Mouse (Mus musculus): Measurements from ENCODE around the gene Tmx1. TPM values are rescaled to one million over a fixed set of nuclear protein-coding genes. Genes with fewer than 3 reads are reported as not detected.

The Tmx1 gene
- polyA plus RNA-seq, 1 experiment from 2014 or later, result 108 TPM

GRCm38 (mm10) chr12:70476884-70477576, 24.1 kb downstream of the Tmx1 start:
- H3K4me2 ChIP-seq (replicated peaks), result no peak overlapping the region
- H3K27ac ChIP-seq, result no peak overlapping the region
- no peaks in the 10 kb centered on the region for H3K4me1 ChIP-seq (replicated peaks; ENCODE audit: control insufficient read depth, insufficient read depth, low read length)
- 84% methylated on average over 16 of the region's 16 CpGs for WGBS
- no peak for ATAC-seq (ENCODE audit: low FRiP score)
- H3K4me3 ChIP-seq (replicated peaks; ENCODE audit: low read length), result no peak overlapping the region
- no peak for DNase-seq (ENCODE audit: low spot score)
- no peaks in the 10 kb centered on the region for H3K27me3 ChIP-seq (ENCODE audit: control insufficient read depth, insufficient read depth, low read length)
- H3K36me3 ChIP-seq (replicated peaks; ENCODE audit: control insufficient read depth, insufficient read depth), result no peaks in the 10 kb centered on the region
- no peak overlapping the region for H3K9ac ChIP-seq
- H3K9me3 ChIP-seq (ENCODE audit: control insufficient read depth, low read length), result no peaks in the 10 kb centered on the region

GRCm38 (mm10) chr12:70477593-70478287, 24.8 kb downstream of the Tmx1 start:
- Histone ChIP-seq H3K4me2 (replicated peaks) (no peak overlapping the region), H3K9me3 (ENCODE audit: control insufficient read depth, low read length) (no peaks in the 10 kb centered on the region), H3K4me1 (replicated peaks; ENCODE audit: control insufficient read depth, insufficient read depth, low read length) (no peaks in the 10 kb centered on the region), H3K27ac (no peak overlapping the region), H3K36me3 (replicated peaks; ENCODE audit: control insufficient read depth, insufficient read depth) (no peaks in the 10 kb centered on the region), H3K9ac (no peak overlapping the region), H3K4me3 (replicated peaks; ENCODE audit: low read length) (no peak overlapping the region), H3K27me3 (ENCODE audit: control insufficient read depth, insufficient read depth, low read length) (no peaks in the 10 kb centered on the region)
- 77% methylated on average over 16 of the region's 16 CpGs for WGBS
- DNase-seq (ENCODE audit: low spot score) (no peak), ATAC-seq (ENCODE audit: low FRiP score) (no peak)

- Histone ChIP-seq H3K9ac (no peak overlapping the region), H3K4me3 (replicated peaks; ENCODE audit: low read length) (no peak overlapping the region), H3K4me1 (replicated peaks; ENCODE audit: control insufficient read depth, insufficient read depth, low read length) (no peaks in the 10 kb centered on the region), H3K27ac (no peak overlapping the region), H3K9me3 (ENCODE audit: control insufficient read depth, low read length) (no peaks in the 10 kb centered on the region), H3K27me3 (ENCODE audit: control insufficient read depth, insufficient read depth, low read length) (no peaks in the 10 kb centered on the region), H3K4me2 (replicated peaks) (no peak overlapping the region), H3K36me3 (replicated peaks; ENCODE audit: control insufficient read depth, insufficient read depth) (no peaks in the 10 kb centered on the region)
- no peak for DNase-seq (ENCODE audit: low spot score)
- ATAC-seq (ENCODE audit: low FRiP score), result no peak
- 92% methylated on average over 7 of the region's 7 CpGs for WGBS
Observed at GRCm38 (mm10) chr12:70485956-70486355, 33.1 kb downstream of the Tmx1 start.

GRCm38 (mm10) chr12:70486716-70487480, 34.0 kb downstream of the Tmx1 start:
- 84% methylated on average over 6 of the region's 6 CpGs for WGBS
- Histone ChIP-seq H3K27me3 (ENCODE audit: control insufficient read depth, insufficient read depth, low read length) (no peaks in the 10 kb centered on the region), H3K4me2 (replicated peaks) (no peak overlapping the region), H3K4me3 (replicated peaks; ENCODE audit: low read length) (no peak overlapping the region), H3K9me3 (ENCODE audit: control insufficient read depth, low read length) (no peaks in the 10 kb centered on the region), H3K9ac (no peak overlapping the region), H3K36me3 (replicated peaks; ENCODE audit: control insufficient read depth, insufficient read depth) (no peaks in the 10 kb centered on the region), H3K27ac (no peak overlapping the region), H3K4me1 (replicated peaks; ENCODE audit: control insufficient read depth, insufficient read depth, low read length) (no peaks in the 10 kb centered on the region)
- ATAC-seq (ENCODE audit: low FRiP score), result no peak
- DNase-seq (ENCODE audit: low spot score), result no peak

GRCm38 (mm10) chr12:70492441-70492840, 39.5 kb downstream of the Tmx1 start:
- Histone ChIP-seq H3K27ac (no peak overlapping the region), H3K4me2 (replicated peaks) (no peak overlapping the region), H3K4me3 (replicated peaks; ENCODE audit: low read length) (no peak overlapping the region), H3K36me3 (replicated peaks; ENCODE audit: control insufficient read depth, insufficient read depth) (no peaks in the 10 kb centered on the region), H3K9me3 (ENCODE audit: control insufficient read depth, low read length) (no peaks in the 10 kb centered on the region), H3K4me1 (replicated peaks; ENCODE audit: control insufficient read depth, insufficient read depth, low read length) (0 out of 2 replicates have a peak, but pooled peaks cover 4% of the 10 kb centered on the region), H3K27me3 (ENCODE audit: control insufficient read depth, insufficient read depth, low read length) (no peaks in the 10 kb centered on the region), H3K9ac (no peak overlapping the region)
- no peak for ATAC-seq (ENCODE audit: low FRiP score)
- WGBS, result 95% methylated on average over 10 of the region's 10 CpGs
- DNase-seq (ENCODE audit: low spot score), result no peak

- Histone ChIP-seq H3K9ac (no peak overlapping the region), H3K27ac (no peak overlapping the region), H3K4me1 (replicated peaks; ENCODE audit: control insufficient read depth, insufficient read depth, low read length) (0 out of 2 replicates have a peak, but pooled peaks cover 4% of the 10 kb centered on the region), H3K4me3 (replicated peaks; ENCODE audit: low read length) (no peak overlapping the region), H3K27me3 (ENCODE audit: control insufficient read depth, insufficient read depth, low read length) (no peaks in the 10 kb centered on the region), H3K9me3 (ENCODE audit: control insufficient read depth, low read length) (no peaks in the 10 kb centered on the region), H3K36me3 (replicated peaks; ENCODE audit: control insufficient read depth, insufficient read depth) (no peaks in the 10 kb centered on the region), H3K4me2 (replicated peaks) (no peak overlapping the region)
- DNase-seq (ENCODE audit: low spot score) (peak; percentile 86), ATAC-seq (ENCODE audit: low FRiP score) (peak; percentile 81; the same call in 1 of the 2 replicates)
- WGBS, result 60% methylated on average over 10 of the region's 10 CpGs
Observed at GRCm38 (mm10) chr12:70494494-70495281, 41.8 kb downstream of the Tmx1 start.

GRCm38 (mm10) chr12:70495282-70495922, 42.5 kb downstream of the Tmx1 start:
- Histone ChIP-seq H3K4me1 (replicated peaks; ENCODE audit: control insufficient read depth, insufficient read depth, low read length) (0 out of 2 replicates have a peak, but pooled peaks cover 4% of the 10 kb centered on the region), H3K9ac (no peak overlapping the region), H3K4me3 (replicated peaks; ENCODE audit: low read length) (no peak overlapping the region), H3K27me3 (ENCODE audit: control insufficient read depth, insufficient read depth, low read length) (no peaks in the 10 kb centered on the region), H3K9me3 (ENCODE audit: control insufficient read depth, low read length) (no peaks in the 10 kb centered on the region), H3K36me3 (replicated peaks; ENCODE audit: control insufficient read depth, insufficient read depth) (no peaks in the 10 kb centered on the region), H3K4me2 (replicated peaks) (no peak overlapping the region), H3K27ac (no peak overlapping the region)
- peak; percentile 76 for DNase-seq (ENCODE audit: low spot score)
- 61% methylated on average over 4 of the region's 4 CpGs for WGBS
- peak; percentile 46; the same call in 1 of the 2 replicates for ATAC-seq (ENCODE audit: low FRiP score)

- DNase-seq (ENCODE audit: low spot score) (no peak), ATAC-seq (ENCODE audit: low FRiP score) (0 out of 2 replicates have a peak, but pooled peaks have one; percentile 15)
- peak overlapping the region; percentile 50; the same call in 1 of the 2 replicates for H3K27ac ChIP-seq
- no peaks in the 10 kb centered on the region for H3K27me3 ChIP-seq (ENCODE audit: control insufficient read depth, insufficient read depth, low read length)
- 0 out of 2 replicates have a peak, but pooled peaks cover 4% of the 10 kb centered on the region for H3K4me1 ChIP-seq (replicated peaks; ENCODE audit: control insufficient read depth, insufficient read depth, low read length)
- no peaks in the 10 kb centered on the region for H3K36me3 ChIP-seq (replicated peaks; ENCODE audit: control insufficient read depth, insufficient read depth)
- H3K9me3 ChIP-seq (ENCODE audit: control insufficient read depth, low read length), result no peaks in the 10 kb centered on the region
- no peak overlapping the region for H3K4me3 ChIP-seq (replicated peaks; ENCODE audit: low read length)
- no peak overlapping the region for H3K4me2 ChIP-seq (replicated peaks)
- 0 out of 2 replicates have a peak overlapping the region, but pooled peaks have one; percentile 5 for H3K9ac ChIP-seq
- WGBS, result 65% methylated on average over 3 of the region's 3 CpGs
Observed at GRCm38 (mm10) chr12:70498091-70498490, 45.2 kb downstream of the Tmx1 start.

Data from hindbrain, embryonic 14.5 days (tissue).